Mouse (Mus musculus) liver, embryonic 14.5 days (tissue): ENCODE data around the gene Hcn3.

Source experiments
- CTCF ChIP-seq: IDR thresholded peaks from 2 replicates; pipeline ENCODE4 v1.5.1; 2016; ENCODE audit warnings: antibody characterized with exemption, low read depth, control low read depth
- EP300 ChIP-seq: IDR thresholded peaks from 2 replicates; pipeline ENCODE4 v1.6.1; 2016; ENCODE audit warnings: antibody characterized with exemption, low read depth

DNA sequence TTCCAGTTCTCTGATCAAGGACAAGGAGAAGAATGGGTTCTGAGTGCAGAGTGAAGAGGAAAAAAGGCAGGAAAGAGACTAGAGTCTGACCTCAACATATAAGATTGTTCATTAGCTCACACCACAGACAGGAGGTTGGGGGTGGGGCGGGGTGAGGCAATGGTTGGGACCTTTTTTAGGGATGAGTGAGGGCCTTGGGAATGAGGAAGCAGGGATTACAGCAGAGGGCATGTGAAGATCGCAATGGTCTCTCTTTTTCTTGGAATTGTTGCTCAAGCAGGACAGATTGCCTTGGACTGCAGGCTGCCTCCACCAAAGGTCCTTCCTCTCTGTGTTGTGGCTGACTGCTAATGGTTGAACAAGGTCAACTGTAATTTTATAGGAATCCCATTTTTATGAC is 36.7 kb downstream of the Hcn3 start:
- TF ChIP-seq CTCF, result no peak
- no peak for TF ChIP-seq EP300
